Mouse (Mus musculus) ES-E14 (cell line): ENCODE measurements at regions not wholly inside any gene's neighbourhood (a gene's known extent, or its start where the extent isn't known, plus 50 kb on each side); places are given as distances from the start of the nearest gene placed in this dataset.

Experiments
- DNase-seq: peaks from one replicate; pipeline ENCODE4 v3.0.0-alpha.2; 2013; ENCODE audit warnings: low read depth, low spot score
- H3K27ac ChIP-seq: 2 replicates; pipeline ENCODE4 v1.5.1; 2012; ENCODE audit warnings: low read depth, mild to moderate bottlenecking, low read length, moderate library complexity, mixed read lengths; ENCODE audit not compliant: poor library complexity, insufficient read depth, severe bottlenecking
- H3K36me3 ChIP-seq: 2 replicates; pipeline ENCODE4 v1.6.1; 2012; ENCODE audit warnings: mild to moderate bottlenecking, low read length, moderate library complexity, mixed read lengths; ENCODE audit not compliant: control insufficient read depth, poor library complexity, insufficient read depth, severe bottlenecking
- H3K4me1 ChIP-seq, 2 experiments: fragments of 150-350 bp in 1 of 2; sonication (generic) in 1 of 2; 2 replicates each; pipeline ENCODE4 v1.6.1; 2012; ENCODE audit warnings: low read length in 2 of 2, mild to moderate bottlenecking in 1 of 2, mixed read lengths in 1 of 2; ENCODE audit not compliant: control insufficient read depth in 2 of 2, insufficient read depth in 2 of 2, poor library complexity in 1 of 2
- H3K4me3 ChIP-seq, 2 experiments: fragments of 150-350 bp in 1 of 2; sonication (generic) in 1 of 2; 2 replicates each; pipeline ENCODE4 v1.5.1; 2012; ENCODE audit warnings: low read length in 2 of 2, low read depth in 1 of 2, mild to moderate bottlenecking in 1 of 2, mixed read lengths in 1 of 2; ENCODE audit not compliant: insufficient read depth in 1 of 2, poor library complexity in 1 of 2, severe bottlenecking in 1 of 2
- H3K9ac ChIP-seq: 2 replicates; pipeline ENCODE4 v1.6.1; 2012; ENCODE audit warnings: low read depth, mild to moderate bottlenecking, low read length, mixed read lengths; ENCODE audit not compliant: poor library complexity, insufficient read depth, severe bottlenecking
- H3K9me3 ChIP-seq: fragments of 150-350 bp; sonication (generic); 2 replicates; pipeline ENCODE4 v1.6.1; 2012; ENCODE audit warnings: low read depth, mild to moderate bottlenecking, low read length; ENCODE audit not compliant: control insufficient read depth, insufficient read depth
- CHD2 ChIP-seq: IDR thresholded peaks from 2 replicates; pipeline ENCODE4 v1.6.1; 2014; ENCODE audit warnings: mild to moderate bottlenecking, low read depth, low read length, inconsistent platforms
- HCFC1 ChIP-seq: IDR thresholded peaks from 2 replicates; pipeline ENCODE4 v1.6.1; 2012; ENCODE audit warnings: low read length, inconsistent platforms, borderline replicate concordance; ENCODE audit not compliant: insufficient read depth
- MAFK ChIP-seq: IDR thresholded peaks from 2 replicates; pipeline ENCODE4 v1.6.1; 2014; ENCODE audit warnings: mild to moderate bottlenecking, low read depth, low read length, inconsistent platforms; ENCODE audit not compliant: insufficient read depth
- ZC3H11A ChIP-seq: IDR thresholded peaks from 2 replicates; pipeline ENCODE4 v1.6.1; 2012; ENCODE audit warnings: low read depth, mild to moderate bottlenecking, inconsistent platforms, low read length, borderline replicate concordance
- ZNF384 ChIP-seq: IDR thresholded peaks from 2 replicates; pipeline ENCODE4 v1.6.1; 2012; ENCODE audit warnings: low read depth, low read length, inconsistent platforms
- in situ Hi-C, 2 experiments: fragments of 600-800 bp; cut with MboI; formaldehyde crosslinking; loops; one replicate each; pipeline ENCODE4 v1.15.1; 2025; ENCODE audit warnings: low sequenced_read_pairs in 2 of 2, inconsistent platforms in 1 of 2; ENCODE audit not compliant: unreplicated experiment in 2 of 2

DNA sequence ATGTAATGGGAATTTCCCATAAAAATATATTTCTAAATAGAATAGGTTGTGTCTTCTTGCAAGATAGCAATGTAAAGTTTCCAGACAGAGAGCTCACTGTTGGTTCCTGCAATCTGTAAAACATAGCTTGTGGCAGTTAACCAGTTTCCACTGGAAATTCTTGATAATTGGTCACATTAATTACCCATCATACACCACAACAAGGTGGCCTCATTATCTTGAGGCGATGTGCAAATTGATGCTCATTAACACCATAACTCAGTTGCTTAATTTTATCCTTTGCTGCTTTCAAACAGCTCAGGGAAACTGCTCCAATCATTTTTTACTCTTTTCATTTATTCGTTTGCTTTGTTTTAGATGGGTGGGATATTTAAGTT is 176.8 kb upstream of the Frg1 start:
- in situ Hi-C loops = no loop called here
- DNase-seq = no peak
- TF ChIP-seq CHD2 = no peak
- TF ChIP-seq ZNF384 = no peak
- no peak for TF ChIP-seq HCFC1
- no peak for TF ChIP-seq MAFK
- no peak for TF ChIP-seq ZC3H11A
- Histone ChIP-seq H3K4me3 (no peak overlapping the region), H3K36me3 (no peaks in the 10 kb centered on the region), H3K4me1 (no peaks in the 10 kb centered on the region), H3K9ac (no peak overlapping the region), H3K27ac (no peak overlapping the region), H3K9me3 (no peaks in the 10 kb centered on the region)

- H3K27ac ChIP-seq = no peak overlapping the region
- in situ Hi-C loops = no loop called here
- H3K4me3 ChIP-seq = no peak overlapping the region
- no peak overlapping the region for H3K9ac ChIP-seq
- no peaks in the 10 kb centered on the region for H3K4me1 ChIP-seq
- DNase-seq = no peak
- H3K9me3 ChIP-seq = no peaks in the 10 kb centered on the region
- TF ChIP-seq MAFK = no peak
- TF ChIP-seq ZC3H11A = no peak
- no peak for TF ChIP-seq CHD2
- no peak for TF ChIP-seq ZNF384
- TF ChIP-seq HCFC1 = no peak
- no peaks in the 10 kb centered on the region for H3K36me3 ChIP-seq
Measured at GRCm38 (mm10) chr8:41592741-41593665, 176.1 kb upstream of the Frg1 start.

- Histone ChIP-seq H3K9ac (no peak overlapping the region), H3K9me3 (no peaks in the 10 kb centered on the region), H3K36me3 (no peaks in the 10 kb centered on the region), H3K27ac (no peak overlapping the region), H3K4me3 (no peak overlapping the region), H3K4me1 (no peaks in the 10 kb centered on the region)
- TF ChIP-seq HCFC1 (no peak), CHD2 (no peak), ZNF384 (no peak), ZC3H11A (no peak), MAFK (no peak)
- in situ Hi-C loops = no loop called here
- DNase-seq = no peak
Measured at GRCm38 (mm10) chr8:41592174-41592573, 175.3 kb upstream of the Frg1 start.

- TF ChIP-seq ZC3H11A = no peak
- TF ChIP-seq HCFC1 = no peak
- no peak for TF ChIP-seq CHD2
- no peak for TF ChIP-seq MAFK
- no peak for TF ChIP-seq ZNF384
- no peak for DNase-seq
- H3K4me1 ChIP-seq = no peaks in the 10 kb centered on the region
- no peaks in the 10 kb centered on the region for H3K36me3 ChIP-seq
- no peak overlapping the region for H3K4me3 ChIP-seq
- H3K9me3 ChIP-seq = no peaks in the 10 kb centered on the region
- no peak overlapping the region for H3K27ac ChIP-seq
- in situ Hi-C loops = no loop called here
- H3K9ac ChIP-seq = no peak overlapping the region
Measured at GRCm38 (mm10) chr8:41588157-41588556, 171.3 kb upstream of the Frg1 start.
